Mouse (Mus musculus) small intestine, adult 2 months (tissue): Measurements from ENCODE around the gene Espn. TPM values are rescaled to one million over a fixed set of nuclear protein-coding genes. Genes with fewer than 3 reads are reported as not detected.
A peak's percentile ranks its signal among the peaks of the same experiment; 100 is the strongest.

Experiments used
- H3K27ac ChIP-seq: fragments of 200-500 bp; 2 replicates; pipeline ENCODE4 v1.5.1; 2012; ENCODE audit warnings: low read depth, low read length, control low read depth, inconsistent platforms; ENCODE audit not compliant: insufficient read depth
- H3K27me3 ChIP-seq: fragments of 200-500 bp; 2 replicates; pipeline ENCODE4 v1.6.1; 2012; ENCODE audit warnings: mild to moderate bottlenecking, moderate library complexity, low read length, inconsistent platforms; ENCODE audit not compliant: control insufficient read depth, insufficient read depth
- H3K36me3 ChIP-seq: fragments of 200-500 bp; 2 replicates; pipeline ENCODE4 v1.6.1; 2012; ENCODE audit warnings: mild to moderate bottlenecking, low read length, control low read depth, inconsistent platforms; ENCODE audit not compliant: control insufficient read depth, insufficient read depth
- H3K4me1 ChIP-seq: fragments of 200-500 bp; 2 replicates; pipeline ENCODE4 v1.6.1; 2012; ENCODE audit warnings: low read length, inconsistent platforms, mixed read lengths; ENCODE audit not compliant: control insufficient read depth, insufficient read depth, insufficient read length
- H3K4me3 ChIP-seq: fragments of 200-500 bp; 2 replicates; pipeline ENCODE4 v1.5.1; 2012; ENCODE audit warnings: low read depth, mild to moderate bottlenecking, control low read depth, inconsistent platforms, low read length, moderate library complexity
- CTCF ChIP-seq: fragments of 200-500 bp; IDR thresholded peaks from 2 replicates; pipeline ENCODE4 v1.5.1; 2012; ENCODE audit warnings: low read depth, mild to moderate bottlenecking, control low read depth, inconsistent platforms, low read length, moderate library complexity, mixed read lengths; ENCODE audit not compliant: insufficient replicate concordance, insufficient read length; ENCODE audit errors: extremely low read depth
- POLR2A ChIP-seq: fragments of 200-500 bp; IDR thresholded peaks from 2 replicates; pipeline ENCODE4 v1.6.1; 2012; ENCODE audit warnings: low read depth, mild to moderate bottlenecking, control low read depth, inconsistent platforms, low read length, moderate library complexity
- WGBS: fragments of 180-500 bp; shearing (Covaris S2); methylation state at CpG from one replicate; pipeline ENCODE4 v1.1.7; 2018; 5-methylcytosine and 5-hydroxymethylcytosine counted together
- polyA plus RNA-seq: library from polyadenylated mRNA; depleted of rRNA; stranded (reverse); fragments of >200 nt; gene quantifications from 2 replicates; pipeline ENCODE4 v1.2.3, GENCODE M21; 2012

The Espn gene
- polyA plus RNA-seq, 1 experiment = 572 TPM

DNA sequence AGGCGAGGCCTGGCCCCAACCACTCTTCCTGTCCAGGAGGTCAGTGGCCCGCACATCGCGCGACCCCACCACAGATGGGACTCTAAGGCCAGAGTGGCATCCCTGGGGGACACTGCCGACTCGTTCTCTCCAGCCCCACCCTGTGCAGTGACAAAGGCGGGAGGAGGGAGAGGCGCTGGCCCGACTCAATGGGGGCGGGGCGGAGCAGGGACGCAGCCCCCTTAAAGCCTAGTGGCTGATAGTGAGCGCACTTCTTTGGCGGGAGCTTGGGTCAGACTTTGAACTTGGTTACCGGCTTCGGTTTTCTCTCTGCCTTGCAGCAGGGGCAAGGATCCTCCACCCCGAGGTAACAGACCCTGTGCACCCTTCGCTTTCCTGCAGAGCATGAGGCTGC, 7.1 kb upstream of the Espn start:
- Histone ChIP-seq H3K4me3 (peak overlapping the region; percentile 73), H3K36me3 (no peaks in the 10 kb centered on the region), H3K4me1 (peaks cover 37% of the 10 kb centered on the region), H3K27me3 (peaks cover 10% of the 10 kb centered on the region; the same call in 1 of the 2 replicates), H3K27ac (peak overlapping the region; percentile 93)
- TF ChIP-seq POLR2A = no peak
- no peak for TF ChIP-seq CTCF
- 1% methylated on average over 19 of the region's 19 CpGs for WGBS

DNA sequence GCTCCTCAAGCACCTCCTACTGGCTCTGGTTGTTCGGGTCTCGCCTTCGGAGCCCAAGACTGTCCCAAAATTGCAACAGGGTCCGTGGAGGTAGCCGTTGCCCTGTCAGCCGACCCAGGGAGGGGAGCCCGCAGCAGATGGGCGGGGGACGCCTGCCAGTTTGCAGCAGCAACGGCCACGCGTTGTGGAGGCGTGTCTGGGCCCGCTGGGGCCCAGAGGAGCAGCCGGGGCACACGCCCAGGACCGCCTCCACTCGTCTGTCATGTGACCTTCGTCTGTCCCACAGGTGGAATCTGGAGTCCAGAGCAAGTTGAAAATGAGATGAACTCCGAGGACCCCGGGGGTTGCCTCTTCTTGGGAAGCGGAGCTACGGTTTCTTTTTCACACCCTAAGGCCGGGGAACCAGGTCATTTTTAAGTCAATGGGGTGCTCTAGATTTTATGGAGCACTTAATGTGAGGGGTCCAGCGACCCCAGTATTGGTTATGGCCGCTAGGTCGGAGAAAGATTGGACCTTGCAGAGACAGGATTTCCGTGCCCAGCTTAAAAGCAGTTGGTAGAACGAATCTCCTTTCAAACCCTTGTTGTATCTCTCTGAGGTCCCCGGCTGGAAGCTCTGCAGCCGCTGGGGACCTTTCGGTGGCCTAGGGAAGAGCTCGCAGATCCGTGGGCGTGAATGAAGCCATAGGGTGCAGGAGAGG, 6.6 kb upstream of the Espn start, which contains the start of gene Hes2:
Gene Hes2 (plus strand): TSS at position 283 of the 700 bp plus-strand sequence.
- peaks cover 10% of the 10 kb centered on the region; the same call in 1 of the 2 replicates for H3K27me3 ChIP-seq
- H3K4me1 ChIP-seq = peaks cover 37% of the 10 kb centered on the region
- WGBS = 1% methylated on average over 35 of the region's 35 CpGs
- H3K36me3 ChIP-seq = no peaks in the 10 kb centered on the region
- 0 out of 2 replicates have a peak, but pooled peaks have one; percentile 4 for TF ChIP-seq POLR2A
- TF ChIP-seq CTCF = no peak
- H3K4me3 ChIP-seq = peak within 1 kb of the TSS; percentile 73
- peak within 1 kb of the TSS; percentile 93 for H3K27ac ChIP-seq

DNA sequence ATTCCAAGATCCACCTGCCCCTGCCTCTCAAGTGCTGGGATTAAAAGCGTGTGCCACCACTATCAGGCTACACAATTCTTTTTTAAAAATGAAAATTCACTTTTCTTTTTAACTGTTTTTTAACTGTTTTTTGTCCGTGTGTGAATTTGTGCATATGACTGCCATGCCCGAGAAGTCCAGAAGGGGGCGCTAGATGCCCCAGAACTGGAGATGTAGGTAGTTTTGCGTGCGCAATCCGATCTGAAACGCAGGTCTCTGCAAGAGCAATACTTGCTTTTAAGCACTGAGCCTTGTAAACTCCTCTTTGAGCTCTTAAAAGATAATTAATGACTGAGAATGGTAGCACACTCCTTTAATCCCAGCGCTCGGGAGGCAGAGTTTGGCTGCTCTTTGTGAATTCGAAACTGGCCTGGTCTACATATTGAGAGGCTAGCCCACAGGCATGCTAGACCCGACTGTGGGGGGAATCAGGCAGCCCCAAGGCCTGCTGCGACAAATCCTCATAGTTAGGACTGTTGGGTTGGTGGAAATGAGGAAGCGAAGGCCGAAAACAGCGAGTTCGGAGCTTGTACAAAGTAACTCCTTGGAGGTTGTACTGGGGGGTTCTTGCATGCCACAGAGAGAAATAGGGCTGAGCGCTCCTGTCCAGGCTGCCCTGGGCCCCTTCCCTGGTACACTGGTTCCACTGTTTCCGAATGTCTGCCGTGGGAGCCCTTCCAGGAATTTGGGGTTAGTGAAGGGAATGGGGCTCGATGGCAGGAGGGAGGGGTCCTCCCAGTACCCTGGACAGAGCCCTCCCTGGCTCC, 5.8 kb upstream of the Espn start:
- H3K27me3 ChIP-seq = peaks cover 10% of the 10 kb centered on the region; the same call in 1 of the 2 replicates
- H3K27ac ChIP-seq = no peak overlapping the region
- H3K36me3 ChIP-seq = no peaks in the 10 kb centered on the region
- H3K4me1 ChIP-seq = peaks cover 39% of the 10 kb centered on the region
- H3K4me3 ChIP-seq = peak overlapping the region; percentile 73
- peak; percentile 83; the same call in 1 of the 2 replicates for TF ChIP-seq CTCF
- TF ChIP-seq POLR2A = no peak
- WGBS = 9% methylated on average over 21 of the region's 21 CpGs

DNA sequence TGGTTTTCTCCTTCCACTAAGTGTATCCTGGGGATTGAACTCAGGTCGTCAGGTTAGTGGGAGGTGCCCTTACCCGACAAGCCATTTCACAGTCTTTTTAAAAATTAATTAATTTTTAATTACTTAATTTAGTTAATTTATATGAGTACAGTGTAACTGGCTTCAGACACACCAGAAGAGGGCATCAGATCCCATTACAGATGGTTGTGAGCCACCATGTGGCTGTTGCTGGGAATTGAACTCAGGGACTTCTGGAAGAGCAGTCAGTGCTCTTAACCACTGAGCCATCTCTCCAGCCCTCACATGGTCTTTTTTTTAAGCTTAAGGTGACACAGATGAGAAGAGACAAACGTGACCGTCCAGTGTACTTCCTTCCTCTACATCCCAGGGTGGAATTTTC, 2.8 kb upstream of the Espn start:
- no peaks in the 10 kb centered on the region for H3K36me3 ChIP-seq
- H3K4me1 ChIP-seq = peaks cover 24% of the 10 kb centered on the region
- TF ChIP-seq POLR2A = no peak
- TF ChIP-seq CTCF = no peak
- WGBS = 57% methylated on average over 4 of the region's 4 CpGs
- no peak overlapping the region for H3K27ac ChIP-seq
- no peak overlapping the region for H3K4me3 ChIP-seq
- peaks cover 16% of the 10 kb centered on the region for H3K27me3 ChIP-seq

DNA sequence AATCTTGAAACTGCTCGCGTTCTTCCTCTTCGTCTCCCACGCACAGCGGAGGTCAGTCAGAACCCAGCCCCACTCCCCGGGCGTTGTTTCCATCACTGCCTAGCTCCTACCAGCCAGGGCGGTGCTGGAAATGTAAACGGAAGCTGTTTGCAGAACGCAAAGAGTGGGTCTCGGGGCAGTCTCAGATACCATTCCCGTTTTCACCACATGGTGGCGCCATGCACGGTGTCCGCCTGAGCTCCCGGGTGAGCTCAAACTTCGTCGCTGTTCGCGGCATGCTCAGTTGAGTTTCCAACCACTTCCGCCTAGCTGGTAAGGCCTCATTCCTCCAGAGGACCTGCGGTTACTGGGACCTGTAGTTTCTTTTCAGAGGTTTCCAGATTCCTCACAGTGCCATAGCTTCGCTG, 1.6 kb upstream of the Espn start:
- WGBS = 1% methylated on average over 23 of the region's 23 CpGs
- peaks cover 15% of the 10 kb centered on the region for H3K4me1 ChIP-seq
- peak overlapping the region; percentile 47 for H3K4me3 ChIP-seq
- TF ChIP-seq CTCF (peak; percentile 89), POLR2A (no peak)
- H3K27me3 ChIP-seq = peaks cover 6% of the 10 kb centered on the region
- no peaks in the 10 kb centered on the region for H3K36me3 ChIP-seq
- H3K27ac ChIP-seq = no peak overlapping the region

DNA sequence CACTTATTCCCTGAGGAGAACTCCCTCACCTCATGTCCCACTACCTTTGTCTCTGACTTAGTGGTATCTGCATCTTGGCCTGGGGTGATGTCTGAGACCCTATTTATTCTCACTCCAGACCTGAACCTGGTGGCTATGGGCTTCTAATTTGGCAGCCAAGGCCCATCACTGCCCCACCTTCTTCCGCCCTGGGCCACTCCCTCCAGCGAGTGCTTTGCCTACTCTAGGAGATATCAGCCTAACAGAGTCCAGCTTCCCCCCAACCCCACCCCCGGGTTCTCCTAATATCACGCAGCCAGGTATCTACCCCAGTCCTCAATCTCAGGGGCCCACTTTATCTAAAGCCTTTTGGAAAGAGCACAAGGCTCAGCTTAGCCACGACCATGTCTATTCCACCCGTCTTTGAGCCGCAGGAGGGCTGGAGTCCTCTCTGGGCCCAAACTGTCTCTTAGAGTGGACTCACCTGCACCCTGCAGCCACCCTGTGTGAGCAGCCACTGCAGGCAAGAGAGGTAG, 663 bp downstream of the Espn start:
- TF ChIP-seq CTCF = no peak
- WGBS = 28% methylated on average over 7 of the region's 7 CpGs
- peaks cover 6% of the 10 kb centered on the region for H3K27me3 ChIP-seq
- peaks cover 11% of the 10 kb centered on the region for H3K4me1 ChIP-seq
- no peaks in the 10 kb centered on the region for H3K36me3 ChIP-seq
- no peak overlapping the region for H3K27ac ChIP-seq
- peak overlapping the region; percentile 59 for H3K4me3 ChIP-seq

DNA sequence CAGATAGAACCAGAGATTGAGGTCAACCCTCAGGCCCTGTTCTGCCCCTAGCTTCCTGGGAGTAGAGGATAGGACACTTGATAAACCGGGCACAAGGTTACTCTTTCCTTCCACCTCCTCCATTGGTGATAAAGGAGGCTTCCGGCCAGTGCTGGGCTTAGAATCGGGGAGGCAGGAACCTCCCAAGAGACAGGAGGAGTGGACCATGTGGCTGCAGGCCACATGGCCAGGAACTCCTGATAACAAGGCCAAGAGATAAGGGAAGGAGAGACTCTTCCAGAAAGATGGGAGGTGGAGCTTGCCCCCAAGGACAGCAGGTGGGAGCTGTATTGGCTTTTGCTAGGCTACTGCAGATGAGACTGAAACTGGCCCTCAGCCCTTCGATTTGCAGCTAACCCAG, 1.6 kb downstream of the Espn start:
- H3K36me3 ChIP-seq = no peaks in the 10 kb centered on the region
- no peak overlapping the region for H3K4me3 ChIP-seq
- peaks cover 6% of the 10 kb centered on the region for H3K27me3 ChIP-seq
- WGBS = 55% methylated on average over 4 of the region's 4 CpGs
- H3K27ac ChIP-seq = no peak overlapping the region
- H3K4me1 ChIP-seq = peaks cover 11% of the 10 kb centered on the region
- no peak for TF ChIP-seq CTCF
- TF ChIP-seq POLR2A = no peak
